Mouse (Mus musculus) neural tube, embryonic 13.5 days (tissue): ENCODE measurements around the gene Dkkl1. TPM values are rescaled to one million over a fixed set of nuclear protein-coding genes. Genes with fewer than 3 reads are reported as not detected.

Source experiments
- ATAC-seq: fragments of 200-750 bp; cut with Nextera tagmentation; 2 replicates; pipeline ENCODE4 v1.8.0; 2017; ENCODE audit warnings: low read depth, mild to moderate bottlenecking, moderate TSS enrichment, moderate library complexity
- H3K27ac ChIP-seq: fragments of 300-500 bp; sonication (generic); replicated peaks from 2 replicates; pipeline ENCODE4 v1.5.1; 2015; ENCODE audit warnings: moderate library complexity, mild to moderate bottlenecking, inconsistent platforms
- H3K27me3 ChIP-seq: fragments of 300-500 bp; sonication (generic); 2 replicates; pipeline ENCODE4 v1.6.1; 2015; ENCODE audit warnings: mild to moderate bottlenecking, inconsistent platforms
- H3K36me3 ChIP-seq: fragments of 300-500 bp; sonication (generic); 2 replicates; pipeline ENCODE4 v1.6.1; 2015; ENCODE audit warnings: mild to moderate bottlenecking, inconsistent platforms
- H3K4me1 ChIP-seq: fragments of 300-500 bp; sonication (generic); replicated peaks from 2 replicates; pipeline ENCODE4 v1.6.1; 2015; ENCODE audit warnings: inconsistent platforms
- H3K4me2 ChIP-seq: fragments of 300-500 bp; sonication (generic); 2 replicates; pipeline ENCODE4 v1.6.1; 2015; ENCODE audit warnings: inconsistent platforms, mild to moderate bottlenecking, moderate library complexity
- H3K4me3 ChIP-seq: fragments of 300-500 bp; sonication (generic); 2 replicates; pipeline ENCODE4 v1.5.1; 2015; ENCODE audit warnings: mild to moderate bottlenecking, inconsistent platforms
- H3K9ac ChIP-seq: fragments of 300-500 bp; sonication (generic); 2 replicates; pipeline ENCODE4 v1.6.1; 2015; ENCODE audit warnings: moderate library complexity, mild to moderate bottlenecking, inconsistent platforms
- H3K9me3 ChIP-seq: fragments of 300-500 bp; sonication (generic); 2 replicates; pipeline ENCODE4 v1.6.1; 2016; ENCODE audit warnings: inconsistent platforms
- WGBS: fragments of 180-500 bp; shearing (Covaris S2); methylation state at CpG from one replicate; pipeline ENCODE4 v1.1.7; 2015; 5-methylcytosine and 5-hydroxymethylcytosine counted together
- microRNA-seq: library from miRNA; unstranded; fragments of <30 nt; microRNA quantifications from one replicate; pipeline ENCODE4, GENCODE M21; 2016
- polyA plus RNA-seq: library from polyadenylated mRNA; unstranded; fragments of >200 nt; fragmentation: Nextera tagmentation; extraction: Ambion mirVana; gene quantifications from 2 replicates; pipeline ENCODE4 v1.2.1, GENCODE M21; 2015

Gene Dkkl1
- polyA plus RNA-seq, 1 experiment from 2014 or later = 19.8 TPM

GRCm38 (mm10) chr7:45161612-45162473 lies 50.1 kb downstream of the Dkkl1 start:
- Histone ChIP-seq H3K36me3 (peaks cover 39% of the 10 kb centered on the region), H3K4me3 (peak overlapping the region; percentile 38), H3K4me2 (peak overlapping the region; percentile 67), H3K27ac (peak overlapping the region; percentile 49; the same call in 1 of the 2 replicates), H3K9ac (peak overlapping the region; percentile 56), H3K27me3 (peaks cover 45% of the 10 kb centered on the region), H3K4me1 (peaks cover 20% of the 10 kb centered on the region), H3K9me3 (no peaks in the 10 kb centered on the region)
- WGBS = 5% methylated on average over 35 of the region's 35 CpGs
- peak; percentile 93 for ATAC-seq

- H3K4me1 ChIP-seq = peaks cover 20% of the 10 kb centered on the region
- no peak overlapping the region for H3K4me3 ChIP-seq
- H3K9me3 ChIP-seq = no peaks in the 10 kb centered on the region
- peaks cover 39% of the 10 kb centered on the region for H3K36me3 ChIP-seq
- H3K27ac ChIP-seq = no peak overlapping the region
- no peak overlapping the region for H3K9ac ChIP-seq
- peaks cover 35% of the 10 kb centered on the region for H3K27me3 ChIP-seq
- 95% methylated on average over 3 of the region's 3 CpGs for WGBS
- no peak for ATAC-seq
- no peak overlapping the region for H3K4me2 ChIP-seq
Observed at GRCm38 (mm10) chr7:45160866-45161265, 51.1 kb downstream of the Dkkl1 start.

GRCm38 (mm10) chr7:45160316-45160800 lies 51.6 kb downstream of the Dkkl1 start:
- no peak overlapping the region for H3K4me2 ChIP-seq
- no peak overlapping the region for H3K27ac ChIP-seq
- H3K9ac ChIP-seq = no peak overlapping the region
- H3K4me3 ChIP-seq = no peak overlapping the region
- peaks cover 39% of the 10 kb centered on the region for H3K36me3 ChIP-seq
- no peaks in the 10 kb centered on the region for H3K9me3 ChIP-seq
- peaks cover 30% of the 10 kb centered on the region for H3K27me3 ChIP-seq
- ATAC-seq = no peak
- peaks cover 25% of the 10 kb centered on the region for H3K4me1 ChIP-seq
- 94% methylated on average over 6 of the region's 6 CpGs for WGBS

- no peak overlapping the region for H3K4me3 ChIP-seq
- H3K36me3 ChIP-seq = peaks cover 39% of the 10 kb centered on the region
- ATAC-seq = no peak
- no peak overlapping the region for H3K4me2 ChIP-seq
- H3K9me3 ChIP-seq = no peaks in the 10 kb centered on the region
- no peak overlapping the region for H3K9ac ChIP-seq
- 89% methylated on average over 6 of the region's 6 CpGs for WGBS
- H3K27ac ChIP-seq = no peak overlapping the region
- peaks cover 16% of the 10 kb centered on the region for H3K27me3 ChIP-seq
- peaks cover 28% of the 10 kb centered on the region for H3K4me1 ChIP-seq
Observed at GRCm38 (mm10) chr7:45158991-45159390, 53.0 kb downstream of the Dkkl1 start.

Small RNAs within 50 kb of the gene (microRNA-seq; reads per million reads assigned to microRNA genes)
- gene Mir7055 = not detected

Other genes with a start within 250 kb of the Dkkl1 start
- gene Cpt1c, start 237.3 kb downstream of the Dkkl1 start, polyA plus RNA-seq = 47.3 and 54.9 TPM in 2 replicates
- 612 and 623 TPM in 2 replicates for gene Prmt1, start 225.6 kb downstream of the Dkkl1 start, polyA plus RNA-seq
- 60.3 and 67.3 TPM in 2 replicates for gene Irf3, start 214.5 kb downstream of the Dkkl1 start, polyA plus RNA-seq
- 17.3 and 17.4 TPM in 2 replicates for gene Bcl2l12, start 213.4 kb downstream of the Dkkl1 start, polyA plus RNA-seq
- 46.2 and 47.2 TPM in 2 replicates for gene Scaf1, start 195.8 kb downstream of the Dkkl1 start, polyA plus RNA-seq
- 15.0 and 16.5 TPM in 2 replicates for gene Rras, start 194.2 kb downstream of the Dkkl1 start, polyA plus RNA-seq
- 12.3 and 15.1 TPM in 2 replicates for gene Prr12, start 159.3 kb downstream of the Dkkl1 start, polyA plus RNA-seq
- gene Nosip, start 149.7 kb downstream of the Dkkl1 start, polyA plus RNA-seq = 58.9 and 65.6 TPM in 2 replicates
- 16.8 and 17.2 TPM in 2 replicates for gene Prrg2, start 149.5 kb downstream of the Dkkl1 start, polyA plus RNA-seq
- gene Rcn3, start 119.9 kb downstream of the Dkkl1 start, polyA plus RNA-seq = 127 and 134 TPM in 2 replicates
- gene Fcgrt, start 108.3 kb downstream of the Dkkl1 start, polyA plus RNA-seq = 25.6 and 27.3 TPM in 2 replicates
- gene Rps11, start 87.7 kb downstream of the Dkkl1 start, polyA plus RNA-seq = 920 and 971 TPM in 2 replicates
- 746 and 820 TPM in 2 replicates for gene Rpl13a, start 83.4 kb downstream of the Dkkl1 start, polyA plus RNA-seq
- 0.53 TPM in 1 of 2 replicates, not detected in the other for gene Gm45713, start 75.9 kb downstream of the Dkkl1 start, polyA plus RNA-seq
- gene Flt3l, start 75.7 kb downstream of the Dkkl1 start, polyA plus RNA-seq = 1.3 and 1.5 TPM in 2 replicates
- gene Pih1d1, start 57.8 kb downstream of the Dkkl1 start, polyA plus RNA-seq = 79.9 and 91.9 TPM in 2 replicates
- gene Aldh16a1, start 57.6 kb downstream of the Dkkl1 start, polyA plus RNA-seq = 19.0 and 19.6 TPM in 2 replicates
- gene Slc17a7, start 48.2 kb downstream of the Dkkl1 start, polyA plus RNA-seq = 0.78 and 0.83 TPM in 2 replicates
- not detected in 2 replicates for gene Gfy, start 32.6 kb downstream of the Dkkl1 start, polyA plus RNA-seq
- gene Pth2, start 31.2 kb downstream of the Dkkl1 start, polyA plus RNA-seq = not detected in 2 replicates
- gene Ccdc155, start 7.3 kb downstream of the Dkkl1 start, polyA plus RNA-seq = 0.29 and 0.45 TPM in 2 replicates
- gene Tead2, start 3.6 kb upstream of the Dkkl1 start, polyA plus RNA-seq = 65.9 and 85.5 TPM in 2 replicates
- 1.5 and 1.8 TPM in 2 replicates for gene Cd37, start 27.0 kb upstream of the Dkkl1 start, polyA plus RNA-seq
- gene Slc6a16, start 28.9 kb upstream of the Dkkl1 start, polyA plus RNA-seq = 0.18 and 0.27 TPM in 2 replicates
- gene Slc6a21, start 65.4 kb upstream of the Dkkl1 start, polyA plus RNA-seq = not detected in 2 replicates
- gene Trpm4, start 121.6 kb upstream of the Dkkl1 start, polyA plus RNA-seq = 7.1 and 7.2 TPM in 2 replicates
- 0.55 and 0.74 TPM in 2 replicates for gene Hrc, start 123.1 kb upstream of the Dkkl1 start, polyA plus RNA-seq
- gene Ppfia3, start 154.9 kb upstream of the Dkkl1 start, polyA plus RNA-seq = 18.4 and 20.3 TPM in 2 replicates
- gene Lin7b, start 158.4 kb upstream of the Dkkl1 start, polyA plus RNA-seq = 11.1 and 11.6 TPM in 2 replicates
- 186 and 225 TPM in 2 replicates for gene Snrnp70, start 183.6 kb upstream of the Dkkl1 start, polyA plus RNA-seq
- gene Kcna7, start 193.5 kb upstream of the Dkkl1 start, polyA plus RNA-seq = not detected in 2 replicates
- not detected in 2 replicates for gene Ntf5, start 201.5 kb upstream of the Dkkl1 start, polyA plus RNA-seq
- not detected in 2 replicates for gene Lhb, start 208.7 kb upstream of the Dkkl1 start, polyA plus RNA-seq
- gene Gys1, start 222.7 kb upstream of the Dkkl1 start, polyA plus RNA-seq = 21.5 and 25.9 TPM in 2 replicates
- 89.7 and 111 TPM in 2 replicates for gene Ruvbl2, start 225.9 kb upstream of the Dkkl1 start, polyA plus RNA-seq
- gene Ftl1, start 247.7 kb upstream of the Dkkl1 start, polyA plus RNA-seq = 6,282 and 6,442 TPM in 2 replicates